Mouse (Mus musculus) kidney, adult 9 months (tissue): Measurements from ENCODE around the gene Pnldc1.
"Not testable (repeated sequence)": the region's sequence is repeated elsewhere in the genome, so short reads cannot be mapped to it uniquely, and the experiment has no call there.

Experiments used
- DNase-seq: peaks from one replicate; pipeline ENCODE4 v3.0.0; 2022

The Pnldc1 gene

DNA sequence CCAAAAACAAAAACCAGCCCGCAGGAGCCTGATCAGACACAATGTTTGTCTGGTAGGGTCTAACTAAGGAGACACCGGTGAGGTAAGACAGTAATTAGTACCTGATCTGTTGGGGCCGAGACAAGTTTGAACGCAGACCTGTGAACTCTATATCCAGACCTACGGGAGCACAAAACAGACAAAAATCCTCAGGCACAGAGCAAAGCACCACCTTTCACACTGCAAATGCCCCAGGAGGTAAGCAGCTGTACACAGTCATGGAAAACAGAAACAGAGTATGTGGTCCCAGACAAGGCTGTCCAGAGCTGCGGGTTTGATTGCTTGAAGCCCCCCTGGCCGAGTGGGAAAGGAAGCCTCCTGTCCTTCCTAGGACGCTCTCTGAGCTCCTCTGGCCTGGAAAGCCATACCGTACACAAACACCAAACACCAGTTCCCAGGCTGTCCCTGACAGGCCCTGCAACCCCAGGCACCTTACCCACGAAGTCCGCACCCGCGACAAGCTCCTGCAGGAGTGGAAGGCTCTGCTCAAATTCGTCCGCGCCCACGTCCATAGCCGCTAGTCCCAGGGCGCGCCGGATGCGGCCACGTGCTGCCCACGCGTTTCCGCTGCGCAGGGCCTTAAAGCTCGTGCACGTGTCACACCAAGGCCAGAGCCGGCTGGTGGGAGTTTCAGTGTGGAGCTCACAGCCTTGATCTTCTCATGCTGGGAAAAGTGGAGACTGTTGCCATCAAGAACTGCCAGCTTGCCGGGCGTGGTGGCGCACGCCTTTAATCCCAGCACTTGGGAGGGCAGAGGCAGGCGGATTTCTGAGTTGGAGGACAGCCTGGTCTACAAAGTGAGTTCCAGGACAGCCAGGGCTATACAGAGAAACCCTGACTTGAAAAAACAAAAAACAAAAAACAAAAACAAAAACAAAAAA is at the start of gene Pnldc1:
TSS of gene Pnldc1 (minus strand) at position 870 of the 920 bp plus-strand sequence.
- DNase-seq: no peak

DNA sequence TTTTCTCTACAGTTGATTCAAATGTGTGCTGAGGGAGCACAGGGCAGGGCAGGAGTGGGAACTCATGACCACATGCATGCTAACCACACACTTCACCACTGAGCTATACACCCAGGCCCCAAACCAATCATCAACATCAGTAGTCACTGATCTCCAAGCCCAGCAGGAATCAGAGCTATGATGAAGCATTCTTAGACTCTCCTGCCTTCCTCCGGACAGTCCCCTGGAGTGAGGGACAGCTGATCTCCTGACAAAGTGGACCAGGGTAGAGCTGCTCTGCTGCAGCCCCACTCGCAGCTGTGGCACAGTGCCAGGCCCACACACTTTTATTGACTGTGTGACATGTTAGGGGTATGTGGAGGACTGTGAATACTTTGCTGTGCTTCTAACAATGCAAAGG is 49.3 kb upstream of the Pnldc1 start:
- not testable (repeated sequence) for DNase-seq

DNA sequence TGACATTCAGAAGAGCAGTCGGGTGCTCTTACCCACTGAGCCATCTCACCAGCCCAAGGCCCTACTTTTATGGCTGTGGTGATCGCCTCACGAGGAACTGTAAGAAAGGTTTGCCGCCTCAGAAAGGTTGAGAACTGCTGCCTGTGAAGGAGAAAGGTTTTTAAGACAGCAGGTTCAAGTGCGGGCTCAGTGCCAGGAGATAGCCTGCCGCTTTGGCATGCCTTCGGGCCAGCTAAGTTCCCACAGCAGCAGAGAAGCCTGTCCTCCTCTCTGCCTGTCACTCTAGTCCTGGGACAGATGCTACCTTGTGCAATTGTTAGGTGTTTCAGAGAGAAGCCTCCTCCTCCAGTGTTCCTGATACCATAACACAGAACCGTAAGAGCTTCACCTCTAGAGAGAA is 46.6 kb upstream of the Pnldc1 start:
- DNase-seq: peak; percentile 55

DNA sequence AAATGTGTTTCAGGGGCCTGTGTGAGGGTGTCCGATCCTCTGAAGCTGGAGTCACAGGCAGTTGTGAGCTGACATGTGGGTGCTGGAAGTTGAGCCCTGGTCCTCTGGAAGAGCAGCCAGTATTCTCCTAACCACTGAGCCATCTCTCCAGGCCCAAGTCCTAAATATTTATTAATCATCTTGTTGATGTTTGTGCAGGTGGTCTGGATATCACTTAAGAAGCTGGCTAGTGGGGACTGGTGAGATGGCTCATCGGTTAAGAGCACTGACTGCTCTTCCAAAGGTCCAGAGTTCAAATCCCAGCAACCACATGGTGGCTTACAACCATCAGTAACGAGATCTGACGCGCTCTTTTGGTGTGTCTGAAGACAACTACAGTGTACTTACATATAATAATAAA is 39.6 kb upstream of the Pnldc1 start:
- DNase-seq: no peak

DNA sequence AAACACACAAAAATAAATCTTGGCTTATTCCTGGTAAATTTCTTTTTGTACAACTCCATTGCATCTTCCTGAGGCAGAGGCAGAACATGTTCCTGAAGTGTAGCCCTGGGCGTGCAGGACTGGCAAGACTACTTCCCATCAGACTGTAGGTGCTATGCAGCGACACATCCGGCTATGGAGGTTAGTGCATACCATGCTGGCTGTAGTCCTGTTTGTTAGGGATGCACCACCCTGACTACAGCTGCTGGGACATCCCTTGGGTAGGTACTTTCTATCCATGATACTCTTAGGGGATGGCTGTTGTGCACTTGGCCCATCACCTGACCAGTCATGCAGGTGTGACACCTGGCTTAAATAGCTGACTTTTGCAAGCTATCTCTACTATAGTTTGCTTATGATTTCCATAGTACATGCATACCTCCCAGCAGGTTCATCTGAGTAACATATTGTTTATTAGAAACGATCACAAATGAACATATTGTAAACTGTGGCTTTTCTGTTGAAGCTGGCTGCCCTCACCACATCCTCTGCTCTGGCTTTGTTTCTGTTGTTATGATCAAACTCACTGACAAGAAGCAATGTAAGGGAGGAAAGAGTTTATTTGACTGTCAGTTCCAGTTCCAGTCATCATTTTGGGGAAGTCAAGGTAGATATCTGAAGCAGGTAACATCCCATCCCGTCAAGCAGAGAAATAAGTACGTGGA is 32.6 kb upstream of the Pnldc1 start:
- no peak for DNase-seq

DNA sequence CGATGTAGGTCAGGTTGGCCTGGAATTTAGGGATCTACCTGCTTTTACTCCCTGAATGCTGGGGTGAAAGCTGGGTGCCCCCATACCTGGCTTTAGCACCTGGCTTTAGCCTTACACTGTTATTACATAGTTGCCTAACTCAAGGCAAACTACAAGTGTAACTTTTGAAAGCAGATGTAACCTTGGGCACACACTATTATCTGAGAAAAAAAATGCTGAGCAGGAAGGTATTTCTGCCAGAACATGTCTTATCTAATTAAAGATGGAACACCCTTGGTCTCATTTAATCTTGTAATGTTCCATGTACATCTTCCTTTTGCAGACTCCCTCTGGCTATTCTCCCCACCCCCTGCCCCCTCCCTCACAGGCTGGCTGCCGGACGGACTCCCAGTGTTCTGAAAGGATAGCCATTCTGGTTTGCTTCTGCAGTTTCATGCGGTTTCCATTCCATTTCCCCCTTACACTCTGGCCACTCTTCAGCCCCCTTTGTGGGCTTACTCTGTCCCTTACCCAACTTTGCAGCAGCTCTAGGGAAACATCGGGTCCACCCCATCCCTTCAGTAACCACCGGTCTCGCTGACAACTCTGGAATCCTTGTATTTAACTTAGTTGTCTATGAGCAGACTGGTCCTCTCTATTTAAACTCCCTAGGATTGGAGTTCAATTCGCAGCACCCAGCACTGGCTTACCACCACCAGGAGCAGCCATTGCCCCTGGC is 31.7 kb upstream of the Pnldc1 start:
- no peak for DNase-seq

DNA sequence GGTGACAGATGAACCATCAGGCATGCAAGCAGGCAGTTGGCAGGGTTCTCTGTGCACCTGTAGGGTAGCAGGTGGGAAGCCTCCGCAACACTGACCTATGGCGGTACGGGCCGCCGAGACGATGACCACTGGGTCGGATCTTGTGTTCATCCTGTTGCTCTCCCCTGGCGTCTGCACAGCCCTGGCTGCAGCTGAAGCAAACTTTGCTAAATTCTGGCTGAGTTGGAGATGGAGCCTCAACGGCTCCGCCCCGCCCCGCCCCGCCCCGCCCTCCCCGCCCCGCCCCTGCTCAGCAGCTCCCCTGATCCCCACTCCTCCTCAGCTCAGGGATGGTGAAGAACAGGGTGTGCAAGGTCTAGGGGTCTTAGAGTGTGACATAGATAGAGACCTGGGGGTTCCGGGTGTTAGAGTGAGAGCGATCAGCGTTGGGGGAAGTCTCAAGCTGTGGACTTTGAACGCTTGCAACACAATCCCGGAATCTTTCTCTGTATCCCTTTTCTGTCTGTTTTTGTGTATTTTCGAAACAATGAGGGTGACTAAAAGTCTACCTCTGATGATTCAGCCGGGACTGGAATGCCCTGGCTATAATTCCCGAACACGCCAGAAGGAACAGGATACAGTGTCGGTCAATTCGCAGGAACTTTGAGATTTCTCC is 30.2 kb upstream of the Pnldc1 start, which contains the start of gene Acat3:
TSS of gene Acat3 (minus strand) at position 450 of the 655 bp plus-strand sequence.
- peak; percentile 45 for DNase-seq

DNA sequence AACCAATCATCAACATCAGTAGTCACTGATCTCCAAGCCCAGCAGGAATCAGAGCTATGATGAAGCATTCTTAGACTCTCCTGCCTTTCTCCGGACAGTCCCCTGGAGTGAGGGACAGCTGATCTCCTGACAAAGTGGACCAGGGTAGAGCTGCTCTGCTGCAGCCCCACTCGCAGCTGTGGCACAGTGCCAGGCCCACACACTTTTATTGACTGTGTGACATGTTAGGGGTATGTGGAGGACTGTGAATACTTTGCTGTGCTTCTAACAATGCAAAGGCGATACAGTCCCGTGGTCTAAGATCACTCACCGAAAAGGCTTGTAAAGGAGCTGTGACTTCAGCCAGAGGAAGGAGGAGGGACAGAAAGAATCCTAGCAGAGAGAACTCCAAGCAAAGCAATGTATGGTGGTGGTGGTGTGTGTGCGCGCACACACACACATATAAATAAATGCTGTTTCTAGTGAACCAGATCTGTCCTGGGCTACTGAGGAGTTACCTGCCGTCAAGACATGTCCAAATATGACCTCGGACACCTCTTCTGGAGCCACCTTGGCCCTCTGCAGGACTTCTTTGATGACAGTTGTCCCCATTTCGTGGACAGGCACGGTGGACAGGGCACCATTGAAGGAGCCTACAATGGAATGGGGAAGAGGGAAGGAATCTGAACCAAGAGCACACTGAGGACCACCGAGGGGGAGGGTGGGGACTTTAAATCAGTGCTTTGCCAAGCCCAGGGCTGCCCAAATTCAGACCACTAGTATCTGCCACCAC is 29.5 kb upstream of the Pnldc1 start:
- not testable (repeated sequence) for DNase-seq

DNA sequence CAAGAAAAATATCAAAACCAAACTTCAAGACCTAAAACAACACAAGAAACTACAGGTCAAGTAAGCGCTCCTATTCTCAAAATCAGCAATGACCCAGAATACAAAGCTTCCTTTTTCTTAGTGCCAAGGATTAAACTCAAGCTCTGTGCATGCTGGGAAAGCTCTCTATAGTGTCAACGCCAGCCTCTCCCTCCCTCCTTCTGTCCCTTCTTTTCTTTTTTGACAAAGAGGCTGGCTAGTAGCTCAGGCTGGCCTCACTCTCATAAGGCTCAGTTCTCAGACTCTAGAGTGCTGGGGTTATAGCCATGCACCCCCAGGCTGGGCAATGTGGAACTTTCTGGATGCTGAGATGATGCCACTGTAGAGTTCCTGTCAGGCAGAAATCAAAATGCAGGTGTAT is 28.0 kb upstream of the Pnldc1 start:
- DNase-seq: no peak

DNA sequence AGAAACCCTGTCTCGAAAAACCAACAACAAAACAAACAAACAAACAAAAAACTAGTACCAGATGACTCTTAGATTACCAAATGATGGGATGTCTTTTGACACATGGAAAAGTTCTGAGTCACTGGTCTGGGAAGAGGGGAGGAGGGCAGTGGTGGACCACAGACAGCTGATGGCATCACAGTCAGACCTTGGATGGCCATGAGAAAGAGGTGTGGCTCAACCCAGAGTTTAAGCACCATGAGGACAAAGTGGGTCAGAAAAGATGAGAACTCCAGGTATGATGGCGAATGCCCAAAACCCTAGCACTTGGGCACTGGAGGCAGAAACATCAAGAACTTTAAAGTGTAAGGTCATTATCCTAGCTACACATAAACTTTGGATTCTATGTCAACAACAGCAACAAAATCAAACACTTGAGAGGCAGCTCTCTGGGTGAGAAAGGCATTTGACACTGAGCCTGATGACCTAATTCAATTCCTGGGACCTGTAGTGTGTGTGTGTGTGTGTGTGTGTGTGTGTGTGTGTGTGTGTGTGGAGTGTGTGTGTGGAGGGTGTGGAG is 27.5 kb upstream of the Pnldc1 start:
- no peak for DNase-seq

DNA sequence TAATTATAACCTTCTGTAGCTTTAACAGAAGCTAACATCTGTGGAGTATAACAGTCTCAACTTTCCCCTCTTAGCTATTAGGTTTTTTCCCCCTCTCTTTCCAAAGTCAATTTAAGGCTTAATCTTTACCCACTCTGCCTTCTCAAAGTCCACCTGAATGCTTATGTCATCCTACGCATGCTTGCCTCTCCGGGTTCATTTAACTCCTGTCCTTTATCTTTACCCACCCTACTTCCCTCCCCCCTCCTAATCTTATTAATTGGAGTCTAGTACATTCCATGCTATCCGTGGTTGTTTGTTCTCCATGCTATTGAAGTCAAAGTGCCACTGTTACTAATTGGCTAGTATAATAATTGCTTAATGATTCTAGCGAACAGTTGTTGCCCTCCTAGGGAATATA is 25.7 kb upstream of the Pnldc1 start:
- DNase-seq: peak; percentile 86

DNA sequence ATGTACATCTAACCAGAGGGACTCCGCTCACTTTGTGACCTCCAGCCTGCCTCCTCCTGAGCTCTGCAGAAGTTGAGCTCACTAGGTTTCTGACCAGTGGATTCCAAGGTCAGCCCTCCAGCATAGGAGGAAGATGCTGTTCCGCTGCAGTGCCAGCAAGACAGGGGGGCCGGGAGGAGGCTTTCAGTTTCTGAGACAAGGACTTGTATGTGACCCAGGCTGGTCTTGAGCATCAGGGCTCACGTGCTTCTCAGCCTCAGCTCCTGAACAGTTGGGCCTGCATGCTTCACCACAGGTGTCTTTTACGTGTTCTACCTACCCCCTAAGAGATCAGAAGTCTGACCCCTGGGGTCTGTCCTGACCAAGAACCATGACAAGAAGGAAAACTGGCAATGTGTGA is 21.5 kb upstream of the Pnldc1 start:
- peak; percentile 34 for DNase-seq

DNA sequence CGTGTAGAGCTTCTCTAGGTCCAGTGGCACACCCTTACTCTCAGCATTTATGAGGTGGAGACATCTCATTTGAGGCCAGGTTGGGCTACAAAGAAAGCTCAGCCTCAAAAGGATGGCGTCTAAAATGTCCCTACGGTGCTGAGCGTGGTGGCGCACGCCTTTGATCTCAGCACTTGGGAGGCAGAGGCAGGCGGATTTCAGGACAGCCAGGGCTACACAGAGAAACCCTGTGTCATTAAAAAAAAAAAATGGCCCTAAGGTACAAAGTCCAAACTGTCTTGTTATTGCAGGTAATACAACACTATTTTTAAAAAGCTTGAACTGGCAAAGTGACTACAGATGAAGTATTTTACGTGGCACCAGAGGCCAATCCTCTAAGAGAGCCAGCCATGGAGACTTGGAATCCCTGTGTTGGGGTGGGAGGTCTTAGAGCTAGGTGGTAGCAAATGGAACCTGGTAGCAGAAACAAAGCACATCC is 15.7 kb upstream of the Pnldc1 start:
- no peak for DNase-seq

DNA sequence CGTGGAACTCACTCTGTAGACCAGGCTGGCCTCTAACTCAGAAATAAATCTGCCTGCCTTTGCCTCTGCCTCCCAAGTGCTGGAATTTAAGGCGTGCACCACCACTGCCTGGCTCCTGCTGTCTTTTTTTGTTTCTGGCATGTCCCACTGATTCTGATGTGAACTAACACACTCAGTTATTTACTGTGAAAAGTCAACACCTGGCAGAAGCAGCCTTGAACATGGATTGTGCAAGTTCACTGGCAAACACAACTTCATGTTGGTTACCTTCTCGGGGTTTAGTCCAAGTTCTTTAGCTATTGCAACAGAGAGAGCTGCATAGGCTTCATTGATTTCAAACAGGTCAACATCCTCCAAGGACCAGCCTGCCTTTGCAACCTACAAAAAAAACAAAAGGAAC is 15.0 kb upstream of the Pnldc1 start:
- no peak for DNase-seq

DNA sequence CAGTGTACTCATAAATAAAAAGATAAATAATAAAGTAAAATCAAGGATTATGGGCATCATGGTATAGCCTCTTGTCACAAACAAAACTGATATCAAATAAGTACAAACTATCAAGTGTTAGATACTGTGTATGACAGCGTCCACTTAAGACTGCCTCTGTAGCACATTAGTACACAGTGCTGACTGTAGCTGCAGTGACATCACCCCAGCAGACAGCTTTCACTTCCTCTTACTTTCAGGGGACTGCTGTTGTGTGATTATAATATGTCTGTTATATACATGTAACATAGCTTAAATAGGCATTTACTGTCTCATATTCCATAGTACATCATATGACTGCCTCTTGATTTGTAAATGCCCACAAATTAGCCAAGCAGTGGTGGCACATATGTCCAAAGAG is 11.0 kb upstream of the Pnldc1 start:
- DNase-seq: no peak

DNA sequence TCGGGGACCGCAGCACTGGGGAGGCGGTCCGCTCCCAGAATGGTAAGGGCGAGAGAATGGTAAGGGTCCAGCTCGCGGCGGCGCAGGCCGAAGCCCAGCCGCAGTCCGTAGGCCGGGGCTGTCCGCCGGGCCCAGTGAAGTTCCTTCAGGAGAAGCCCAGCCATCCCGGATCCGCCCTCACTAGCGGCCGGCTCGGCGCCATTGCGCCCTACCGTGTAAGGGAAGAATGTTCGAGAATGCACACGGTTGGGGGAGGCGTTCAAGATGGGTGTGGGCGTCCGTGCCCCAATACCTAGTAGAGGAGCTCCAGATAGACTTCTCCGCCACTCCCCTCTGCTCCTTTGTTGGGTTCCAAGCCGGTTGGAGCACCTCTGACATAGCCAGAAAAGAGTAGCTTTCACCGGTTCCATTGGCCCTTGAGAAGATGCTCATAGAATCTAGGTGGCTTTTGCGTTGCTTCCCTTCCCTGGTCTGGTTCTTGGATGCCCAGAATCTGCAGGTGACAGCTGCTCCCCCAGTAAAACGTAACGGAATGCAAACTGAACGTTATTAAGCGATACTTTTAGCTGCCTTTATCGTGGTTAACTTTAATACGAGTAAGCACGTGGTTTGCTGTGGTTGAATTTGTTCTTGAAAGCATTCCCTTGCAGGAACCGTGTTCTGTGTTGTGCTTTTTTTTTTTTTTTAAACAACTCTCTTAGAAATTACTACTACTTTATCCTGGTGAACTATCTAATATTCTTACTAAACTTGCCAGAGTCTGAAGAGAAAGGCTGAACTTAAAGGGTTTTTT is 6.8 kb upstream of the Pnldc1 start:
- DNase-seq: peak; percentile 53

DNA sequence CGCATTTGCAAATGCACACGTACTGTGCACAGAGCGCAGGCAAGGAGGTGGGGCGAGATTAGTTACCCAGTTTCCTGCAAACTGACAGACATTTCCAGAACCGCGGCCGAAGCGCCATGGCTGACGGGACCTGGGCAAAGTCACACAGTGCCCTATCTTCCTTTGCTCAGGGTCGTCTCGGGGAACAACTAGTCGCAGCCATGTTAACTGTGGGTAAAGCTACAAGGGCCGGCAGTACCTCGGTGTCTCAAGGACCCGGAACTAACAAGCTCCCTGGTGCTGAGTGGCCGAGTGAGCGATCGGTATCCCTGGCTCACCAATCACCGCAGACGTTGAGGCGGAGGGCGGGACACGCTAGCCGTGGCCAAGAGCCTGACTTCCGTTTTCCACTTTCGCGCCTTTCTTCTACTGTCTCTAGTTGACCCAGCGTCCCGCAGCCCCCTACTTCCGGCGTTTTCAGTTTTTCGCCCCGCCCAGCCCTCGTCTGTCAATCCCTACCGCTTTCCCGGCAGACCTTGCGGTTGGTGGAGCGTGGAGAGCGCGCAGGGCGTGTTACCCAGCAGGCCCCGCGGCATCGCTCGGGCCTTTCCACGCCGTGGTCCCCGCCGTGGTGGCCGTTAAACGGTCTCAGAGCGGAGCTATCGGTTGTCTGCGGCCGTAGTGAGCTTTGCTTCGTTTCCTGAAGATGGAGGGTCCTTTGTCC is 6.0 kb upstream of the Pnldc1 start, which contains the start of gene Mrpl18:
TSS of gene Mrpl18 (minus strand) at position 465 of the 703 bp plus-strand sequence.
- peak; percentile 100 for DNase-seq

DNA sequence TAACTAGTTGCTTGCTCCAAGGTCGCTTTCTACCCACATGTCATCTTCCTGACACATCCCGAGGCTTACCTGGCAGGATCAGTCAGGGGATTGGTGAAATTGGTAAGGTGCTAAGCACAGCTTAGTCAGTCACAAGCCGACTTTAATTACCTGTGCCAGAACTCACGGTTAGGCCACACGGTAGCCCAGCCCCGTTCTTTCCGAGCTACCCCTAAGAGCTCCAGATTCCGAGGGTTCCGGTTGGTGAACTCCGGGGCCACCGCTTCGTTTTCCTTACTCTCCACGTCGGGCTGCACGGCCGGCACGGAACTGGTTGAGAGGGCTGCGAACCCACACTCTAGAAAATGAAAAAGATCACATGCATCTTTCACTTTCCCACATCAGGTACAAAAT is 5.5 kb upstream of the Pnldc1 start, which contains the start of gene Tcp1:
TSS of gene Tcp1 (plus strand) at position 214 of the 393 bp plus-strand sequence.
- DNase-seq: peak; percentile 53

DNA sequence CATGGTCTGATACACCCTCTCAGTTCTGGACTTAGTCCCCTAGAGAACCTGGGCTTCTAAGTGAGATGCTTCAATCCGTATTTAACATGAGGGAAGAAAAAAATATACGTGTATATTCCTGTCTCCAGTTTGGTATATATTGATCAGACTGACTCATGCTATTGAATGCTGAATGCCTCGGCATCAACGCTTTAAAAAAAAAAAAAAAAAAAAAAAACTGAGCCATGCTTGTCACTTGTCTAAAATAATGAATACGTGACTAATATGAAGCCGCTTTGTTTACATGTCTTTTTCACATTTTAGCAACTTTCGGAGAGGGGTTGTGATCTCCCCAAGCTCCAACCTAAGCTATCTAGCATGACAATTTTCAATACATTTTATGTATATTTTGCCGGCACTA is 361 bp upstream of the Pnldc1 start:
- DNase-seq: no peak

DNA sequence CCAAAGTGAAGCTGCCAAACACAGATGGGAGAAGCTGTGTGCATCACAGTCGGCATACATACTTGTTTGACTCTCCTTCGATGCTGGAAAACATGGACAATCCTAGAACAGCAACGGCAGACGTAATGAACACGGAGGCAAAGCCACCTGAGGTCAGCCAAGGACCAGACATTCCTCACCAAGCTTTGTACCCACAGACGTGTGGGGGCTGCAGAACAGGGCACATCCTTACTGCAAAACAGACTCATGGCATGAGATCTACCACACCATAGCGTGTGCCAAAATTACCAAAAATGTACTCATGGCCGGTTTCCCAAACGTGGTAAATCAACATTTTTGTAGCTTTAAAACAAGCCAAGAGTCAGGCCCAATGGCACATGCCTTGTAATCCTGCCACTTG is 3.6 kb downstream of the Pnldc1 start:
- no peak for DNase-seq
